Mouse (Mus musculus): Measurements from ENCODE around the gene Nipbl. TPM values are rescaled to one million over a fixed set of nuclear protein-coding genes. Genes with fewer than 3 reads are reported as not detected.

Gene Nipbl
- polyA plus RNA-seq, 2 experiments = 5.7 to 6.7 TPM

DNA sequence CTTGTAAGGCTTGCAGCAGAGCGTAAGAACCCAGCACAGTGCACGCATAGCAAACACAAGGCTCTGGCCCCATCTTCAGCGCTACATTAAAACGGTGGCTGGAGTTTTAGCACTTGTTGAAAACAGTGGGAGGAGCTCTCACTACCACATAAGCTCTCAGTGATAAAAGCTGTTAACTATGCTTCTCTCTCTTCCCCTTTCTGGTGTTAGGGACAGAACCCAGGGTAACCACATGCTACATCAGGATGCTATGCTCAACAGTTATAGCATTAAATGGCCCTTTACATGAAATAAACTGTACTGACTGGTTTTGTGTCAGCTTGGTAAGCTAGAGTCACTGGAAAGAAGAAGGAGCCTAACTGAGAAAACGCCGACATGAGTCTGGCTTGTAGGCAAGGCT lies 150.1 kb downstream of the Nipbl start:
- Histone ChIP-seq H3K4me2 (ENCODE audit: low read depth) (no peak overlapping the region), H3K27ac (no peak overlapping the region), H3K36me3 (replicated peaks; ENCODE audit: control insufficient read depth, insufficient read depth, low read depth) (peaks cover 54% of the 10 kb centered on the region), H3K4me1 (replicated peaks; ENCODE audit: control insufficient read depth in 2 of 2, insufficient read depth in 2 of 2, low read length in 1 of 2) (no peaks in the 10 kb centered on the region), H3K4me3 (ENCODE audit: insufficient read depth in 1 of 2, low read depth in 2 of 2, low read length in 2 of 2) (no peak overlapping the region), H3K27me3 (ENCODE audit: control insufficient read depth, insufficient read depth, low read length) (no peaks in the 10 kb centered on the region), H3K9me3 (ENCODE audit: control insufficient read depth, low read length) (no peaks in the 10 kb centered on the region), H3K9ac (replicated peaks) (no peak overlapping the region)
- WGBS (ENCODE audit: insufficient replicate concordance) = 88% methylated on average over 6 of the region's 6 CpGs
- ATAC-seq (ENCODE audit: insufficient read depth) = no peak
- no peak for DNase-seq (ENCODE audit: low read depth in 3 of 3, low spot score in 3 of 3)
- TF ChIP-seq CTCF (IDR thresholded peaks at IDR 0.05; ENCODE audit: low read depth) = no peak
- TF ChIP-seq EP300 (IDR thresholded peaks at IDR 0.05; ENCODE audit: low read depth) = no peak

DNA sequence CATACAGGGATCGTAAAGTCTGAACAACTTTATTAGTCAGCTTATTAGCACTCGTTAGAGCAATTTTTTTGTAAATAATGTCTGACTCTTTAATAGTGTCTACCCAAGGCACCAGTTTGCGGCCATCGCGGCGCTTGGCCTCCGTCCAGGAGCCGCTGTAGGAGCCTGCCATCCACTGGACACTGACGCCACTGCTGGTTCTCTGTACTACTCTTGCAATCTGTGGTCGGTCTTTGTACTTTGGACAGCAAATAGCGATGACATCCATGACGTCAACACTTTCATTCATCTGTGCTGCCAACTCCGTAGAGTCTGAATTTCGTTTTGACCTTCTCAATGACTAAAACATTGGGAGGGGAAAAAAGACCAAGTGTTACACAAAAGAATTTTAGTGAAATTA lies 153.0 kb downstream of the Nipbl start:
- Histone ChIP-seq H3K4me3 (ENCODE audit: insufficient read depth in 1 of 2, low read depth in 2 of 2, low read length in 2 of 2) (no peak overlapping the region), H3K4me2 (ENCODE audit: low read depth) (no peak overlapping the region), H3K9me3 (ENCODE audit: control insufficient read depth, low read length) (no peaks in the 10 kb centered on the region), H3K4me1 (replicated peaks; ENCODE audit: control insufficient read depth in 2 of 2, insufficient read depth in 2 of 2, low read length in 1 of 2) (no peaks in the 10 kb centered on the region), H3K27me3 (ENCODE audit: control insufficient read depth, insufficient read depth, low read length) (no peaks in the 10 kb centered on the region), H3K27ac (no peak overlapping the region), H3K36me3 (replicated peaks; ENCODE audit: control insufficient read depth, insufficient read depth, low read depth) (peaks cover 45% of the 10 kb centered on the region), H3K9ac (replicated peaks) (no peak overlapping the region)
- no peak for TF ChIP-seq CTCF (IDR thresholded peaks at IDR 0.05; ENCODE audit: low read depth)
- TF ChIP-seq EP300 (IDR thresholded peaks at IDR 0.05; ENCODE audit: low read depth) = no peak
- ATAC-seq (ENCODE audit: insufficient read depth) = no peak
- WGBS (ENCODE audit: insufficient replicate concordance) = 91% methylated on average over 14 of the region's 14 CpGs
- no peak for DNase-seq (ENCODE audit: low read depth in 3 of 3, low spot score in 3 of 3)

DNA sequence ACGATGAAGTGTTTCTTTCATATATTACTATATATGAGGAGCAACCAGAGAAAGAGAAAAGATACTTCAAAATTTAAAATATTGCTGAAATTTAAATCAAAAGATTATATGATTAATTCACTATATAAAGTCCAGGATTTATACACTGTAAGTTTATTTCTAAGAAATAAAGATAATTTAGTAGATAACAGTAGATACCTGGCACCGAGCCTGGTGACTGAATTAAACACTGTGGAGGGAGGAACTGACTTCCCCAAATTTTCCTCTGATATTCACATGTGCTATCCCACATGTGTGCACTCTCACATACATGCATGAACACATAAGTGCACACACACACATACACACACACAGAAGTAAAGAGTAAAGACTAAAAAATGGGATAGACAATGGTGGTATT lies 162.1 kb downstream of the Nipbl start:
- H3K36me3 ChIP-seq (replicated peaks; ENCODE audit: control insufficient read depth, insufficient read depth, low read depth) = no peaks in the 10 kb centered on the region
- H3K27me3 ChIP-seq (ENCODE audit: control insufficient read depth, insufficient read depth, low read length) = no peaks in the 10 kb centered on the region
- no peak overlapping the region for H3K4me2 ChIP-seq (ENCODE audit: low read depth)
- H3K27ac ChIP-seq = no peak overlapping the region
- no peak overlapping the region for H3K9ac ChIP-seq (replicated peaks)
- ATAC-seq (ENCODE audit: insufficient read depth) (no peak), DNase-seq (ENCODE audit: low read depth in 3 of 3, low spot score in 3 of 3) (no peak)
- TF ChIP-seq EP300 (IDR thresholded peaks at IDR 0.05; ENCODE audit: low read depth) (no peak), CTCF (IDR thresholded peaks at IDR 0.05; ENCODE audit: low read depth) (no peak)
- H3K4me3 ChIP-seq (ENCODE audit: insufficient read depth in 1 of 2, low read depth in 2 of 2, low read length in 2 of 2) = no peak overlapping the region
- 74% methylated on average over 2 of the region's 2 CpGs for WGBS (ENCODE audit: insufficient replicate concordance)
- no peaks in the 10 kb centered on the region for H3K9me3 ChIP-seq (ENCODE audit: control insufficient read depth, low read length)
- 0 out of 4 replicates have a peak, but pooled peaks cover 0 to 1% of the 10 kb centered on the region in 2 experiments for H3K4me1 ChIP-seq (replicated peaks; ENCODE audit: control insufficient read depth in 2 of 2, insufficient read depth in 2 of 2, low read length in 1 of 2)

DNA sequence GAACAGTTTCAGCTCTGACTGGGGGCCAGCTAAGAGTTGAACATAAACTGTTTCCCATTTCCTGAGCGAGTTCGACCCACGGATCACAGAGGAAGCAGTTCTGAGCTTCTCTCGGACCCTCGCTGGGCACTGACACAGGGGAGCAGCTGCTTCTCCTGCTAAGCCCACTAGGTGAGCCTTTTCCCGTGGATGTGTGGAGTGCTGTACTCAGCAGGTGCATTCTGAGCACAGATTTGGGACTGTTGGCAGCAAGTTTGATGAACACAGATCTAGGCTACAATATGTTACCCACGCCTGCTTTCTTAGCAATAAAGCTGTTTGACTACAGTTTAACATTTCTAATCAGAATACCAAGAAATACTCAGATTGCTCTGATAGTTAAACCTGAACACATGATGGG lies 162.6 kb downstream of the Nipbl start:
- 55% methylated on average over 7 of the region's 7 CpGs for WGBS (ENCODE audit: insufficient replicate concordance)

DNA sequence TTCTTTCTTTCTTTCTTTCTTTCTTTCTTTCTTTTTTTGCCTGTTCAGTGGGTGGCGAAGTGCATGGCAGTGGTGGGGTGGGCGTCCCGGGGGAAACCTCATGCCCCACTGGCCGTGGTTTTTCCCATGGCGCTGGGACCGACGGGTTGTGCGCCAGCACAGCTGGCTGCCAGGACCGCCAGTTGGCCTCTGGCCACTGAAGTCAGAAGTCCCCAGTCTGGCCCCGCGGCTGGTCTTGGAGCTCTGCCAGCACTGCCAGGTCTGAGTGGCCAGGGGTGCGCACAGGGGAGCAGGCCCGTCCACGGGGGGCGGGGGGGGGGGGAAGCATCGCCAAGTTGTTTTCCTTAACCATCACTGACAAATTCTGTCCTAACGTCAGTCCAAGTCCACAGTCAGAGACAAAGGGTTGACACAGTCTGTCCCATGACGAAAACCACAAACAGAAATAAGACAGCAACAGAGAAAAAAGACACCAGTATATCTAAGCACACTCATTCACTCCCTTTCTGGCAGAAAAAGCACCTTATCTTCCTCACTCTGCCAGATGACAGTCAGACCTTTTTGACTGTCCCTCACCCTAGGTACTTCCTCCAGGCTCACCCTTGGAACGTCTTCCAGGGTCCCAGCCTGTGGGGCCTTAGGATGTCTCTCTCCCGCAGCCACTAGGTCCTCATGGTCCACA lies 164.2 kb downstream of the Nipbl start:
- Histone ChIP-seq H3K4me2 (ENCODE audit: low read depth) (peak overlapping the region; percentile 61), H3K4me1 (replicated peaks; ENCODE audit: control insufficient read depth in 2 of 2, insufficient read depth in 2 of 2, low read length in 1 of 2) (0 out of 4 replicates have a peak, but pooled peaks cover 0 to 1% of the 10 kb centered on the region in 2 experiments), H3K36me3 (replicated peaks; ENCODE audit: control insufficient read depth, insufficient read depth, low read depth) (no peaks in the 10 kb centered on the region), H3K27ac (no peak overlapping the region), H3K9ac (replicated peaks) (no peak overlapping the region), H3K27me3 (ENCODE audit: control insufficient read depth, insufficient read depth, low read length) (no peaks in the 10 kb centered on the region), H3K4me3 (ENCODE audit: insufficient read depth in 1 of 2, low read depth in 2 of 2, low read length in 2 of 2) (0 out of 4 replicates have a peak overlapping the region, but pooled peaks of 1 of the 2 experiments have one; percentile 18), H3K9me3 (ENCODE audit: control insufficient read depth, low read length) (no peaks in the 10 kb centered on the region)
- ATAC-seq (ENCODE audit: insufficient read depth) = no peak
- 52% methylated on average over 20 of the region's 20 CpGs for WGBS (ENCODE audit: insufficient replicate concordance)
- no peak for DNase-seq (ENCODE audit: low read depth in 3 of 3, low spot score in 3 of 3)
- TF ChIP-seq EP300 (IDR thresholded peaks at IDR 0.05; ENCODE audit: low read depth) = no peak
- no peak for TF ChIP-seq CTCF (IDR thresholded peaks at IDR 0.05; ENCODE audit: low read depth)

More for the DNA sequence above, 162.6 kb downstream of the Nipbl start:
- Histone ChIP-seq H3K27ac (no peak overlapping the region), H3K36me3 (replicated peaks; ENCODE audit: control insufficient read depth, insufficient read depth, low read depth) (no peaks in the 10 kb centered on the region), H3K27me3 (ENCODE audit: control insufficient read depth, insufficient read depth, low read length) (no peaks in the 10 kb centered on the region), H3K4me2 (ENCODE audit: low read depth) (no peak overlapping the region), H3K9ac (replicated peaks) (no peak overlapping the region), H3K4me3 (ENCODE audit: insufficient read depth in 1 of 2, low read depth in 2 of 2, low read length in 2 of 2) (no peak overlapping the region), H3K9me3 (ENCODE audit: control insufficient read depth, low read length) (no peaks in the 10 kb centered on the region), H3K4me1 (replicated peaks; ENCODE audit: control insufficient read depth in 2 of 2, insufficient read depth in 2 of 2, low read length in 1 of 2) (0 out of 4 replicates have a peak, but pooled peaks cover 0 to 1% of the 10 kb centered on the region in 2 experiments)
- DNase-seq (ENCODE audit: low read depth in 3 of 3, low spot score in 3 of 3) (no peak), ATAC-seq (ENCODE audit: insufficient read depth) (no peak)
- no peak for TF ChIP-seq EP300 (IDR thresholded peaks at IDR 0.05; ENCODE audit: low read depth)
- TF ChIP-seq CTCF (IDR thresholded peaks at IDR 0.05; ENCODE audit: low read depth) = no peak

All from liver, embryonic 14.5 days (tissue).